Mouse (Mus musculus) neutrophil, adult 5-6 weeks (primary cell): Measurements from ENCODE around the gene Rabep2. TPM values are rescaled to one million over a fixed set of nuclear protein-coding genes. Genes with fewer than 3 reads are reported as not detected.
A peak's percentile ranks its signal among the peaks of the same experiment; 100 is the strongest.

Experiments
- ATAC-seq: fragments of 151-379, 151-347 bp; 2 replicates; pipeline ENCODE4 v1.8.0; 2017; ENCODE audit warnings: mild to moderate bottlenecking, moderate TSS enrichment; ENCODE audit not compliant: insufficient number of reproducible peaks, poor library complexity, low FRiP score, severe bottlenecking; ENCODE audit errors: extremely low read depth
- total RNA-seq: library from RNA; stranded (forward); fragments of 200-1000 nt; gene quantifications from 2 replicates; pipeline ENCODE4 v1.2.3, GENCODE M21; 2017

Rabep2 gene
- total RNA-seq, 1 experiment from 2014 or later, result 117 TPM

DNA sequence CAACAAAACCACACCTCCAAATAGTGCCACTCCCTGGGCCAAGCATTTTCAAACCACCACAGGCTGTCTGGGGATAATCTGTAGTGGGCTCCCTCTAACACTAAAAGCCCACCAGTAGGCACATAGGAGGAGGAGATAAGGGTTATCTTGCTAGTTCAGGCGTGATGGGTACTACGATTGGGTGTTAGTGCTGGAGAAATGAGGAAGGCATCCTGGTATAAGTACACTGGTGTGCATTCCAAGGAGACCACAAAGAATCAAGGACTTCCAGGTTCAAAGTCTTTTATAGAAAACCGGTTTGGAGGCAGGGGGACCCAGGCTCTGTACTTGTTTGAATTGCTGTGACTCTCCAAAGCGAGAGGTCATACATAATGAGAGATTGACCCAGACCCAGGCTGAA, 405 bp upstream of the Rabep2 start:
- no peak for ATAC-seq

DNA sequence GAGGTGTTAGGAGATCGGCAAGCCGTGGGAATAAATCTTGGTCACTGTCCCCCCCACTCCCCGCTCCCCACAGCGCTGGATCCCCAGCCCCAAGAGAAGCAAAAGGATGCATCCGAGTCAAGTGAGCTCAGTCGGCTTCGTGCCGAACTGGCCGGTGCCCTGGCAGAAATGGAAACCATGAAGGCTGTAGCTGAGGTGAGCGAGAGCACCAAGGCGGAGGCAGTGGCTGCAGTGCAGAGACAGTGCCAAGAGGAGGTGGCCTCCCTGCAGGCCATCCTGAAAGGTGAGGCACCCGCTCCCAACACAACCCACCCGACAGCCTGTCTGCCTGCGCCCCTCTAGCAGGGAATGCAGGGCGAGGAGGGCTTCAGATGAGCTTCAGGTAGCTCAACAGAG, 942 bp downstream of the Rabep2 start:
- peak; percentile 3; the same call in 1 of the 2 replicates for ATAC-seq

DNA sequence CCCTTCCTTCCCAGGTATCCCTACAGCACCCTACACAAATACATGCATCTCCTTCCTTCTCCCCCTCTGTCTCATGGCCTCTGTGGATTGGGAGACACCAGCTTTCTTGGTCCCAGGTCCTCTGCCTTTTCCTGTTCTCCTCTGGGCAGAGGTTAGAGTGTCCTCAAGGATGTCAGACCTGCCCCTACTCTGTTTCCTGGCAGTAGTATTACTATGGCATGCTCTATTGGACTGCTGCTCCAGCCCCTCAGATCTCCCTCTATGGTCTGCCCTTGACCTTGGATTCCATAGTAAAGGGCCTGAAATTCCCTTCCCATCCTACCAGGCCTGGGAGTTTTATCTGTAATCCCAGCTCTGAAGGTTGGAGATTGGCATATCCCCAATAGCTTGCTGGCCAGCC, 1.6 kb downstream of the Rabep2 start:
- ATAC-seq, result no peak

DNA sequence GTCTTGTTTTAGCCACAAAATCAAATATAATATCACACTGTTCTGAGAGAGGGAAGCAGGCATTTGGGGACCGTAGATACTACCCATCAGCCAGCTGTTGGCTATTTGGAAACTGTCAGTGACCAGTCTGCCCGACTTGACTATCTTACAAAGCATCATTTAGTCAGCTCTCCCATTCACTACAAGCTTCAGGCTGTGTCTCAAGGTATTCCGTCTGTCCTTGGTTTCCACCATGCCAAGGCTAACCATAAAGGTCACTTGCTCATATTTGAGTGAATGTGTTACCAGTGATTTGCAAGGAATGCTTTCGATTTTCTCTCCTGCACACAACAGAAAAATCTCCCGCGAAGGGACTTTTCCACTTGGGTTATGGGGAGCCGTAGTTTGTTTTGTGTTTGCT, 6.2 kb downstream of the Rabep2 start:
- no peak for ATAC-seq

DNA sequence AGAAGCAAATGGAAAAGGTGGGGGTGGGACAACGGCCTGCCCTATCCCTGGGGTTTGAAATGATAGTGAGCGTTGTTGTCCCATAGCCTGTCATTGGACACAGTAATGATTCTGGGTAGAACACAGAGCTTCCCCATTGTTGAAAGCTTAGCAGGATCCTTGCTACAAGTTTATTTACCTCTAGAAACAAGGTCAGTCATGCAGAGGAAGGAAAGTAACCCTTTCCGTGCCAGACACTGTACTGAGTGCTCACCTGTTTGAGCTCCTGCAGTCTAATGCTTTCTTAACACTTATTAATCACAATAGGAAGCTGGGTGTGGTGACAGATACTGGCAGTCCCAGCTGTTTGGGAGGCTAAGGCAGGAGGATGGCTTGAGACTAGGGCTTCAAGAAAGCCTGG, 7.2 kb downstream of the Rabep2 start:
- no peak for ATAC-seq

DNA sequence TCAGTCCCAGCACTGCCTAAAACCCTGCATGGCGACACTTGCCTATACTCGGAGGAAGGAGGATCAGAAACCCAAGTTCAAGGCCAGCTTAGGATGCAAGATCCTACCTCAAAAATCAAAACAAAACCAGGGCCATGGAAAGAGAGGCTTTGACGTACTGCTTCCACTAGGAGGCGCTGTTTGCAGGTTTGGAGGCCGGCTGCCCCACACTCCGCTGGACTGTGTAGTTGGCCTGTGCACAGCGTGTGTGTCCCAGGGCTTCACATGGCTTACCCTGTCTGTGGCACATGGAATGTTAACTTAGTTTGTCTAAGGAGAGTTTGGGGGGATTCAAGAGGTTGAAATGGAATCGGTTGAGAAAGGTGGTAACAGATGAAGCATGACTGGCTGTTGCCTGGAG, 8.3 kb downstream of the Rabep2 start:
- peak; percentile 72; the same call in 1 of the 2 replicates for ATAC-seq

DNA sequence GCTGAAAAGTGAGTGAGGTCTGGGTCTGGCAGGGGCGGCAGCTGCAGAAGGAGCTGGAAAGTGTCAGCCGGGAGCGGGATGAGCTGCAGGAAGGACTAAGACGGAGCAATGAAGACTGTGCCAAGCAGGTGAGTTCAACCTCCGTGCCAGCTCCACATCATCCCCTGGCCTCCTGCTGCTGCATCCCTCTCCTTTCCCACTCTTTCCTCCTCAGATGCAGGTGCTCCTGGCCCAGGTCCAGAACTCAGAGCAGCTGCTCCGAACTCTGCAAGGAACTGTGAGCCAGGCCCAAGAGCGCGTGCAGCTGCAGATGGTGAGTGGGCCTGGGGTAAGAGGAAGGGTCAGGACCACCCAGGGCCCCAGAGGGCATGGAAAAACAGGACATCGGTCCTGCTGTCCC, 11.6 kb downstream of the Rabep2 start:
- no peak for ATAC-seq

DNA sequence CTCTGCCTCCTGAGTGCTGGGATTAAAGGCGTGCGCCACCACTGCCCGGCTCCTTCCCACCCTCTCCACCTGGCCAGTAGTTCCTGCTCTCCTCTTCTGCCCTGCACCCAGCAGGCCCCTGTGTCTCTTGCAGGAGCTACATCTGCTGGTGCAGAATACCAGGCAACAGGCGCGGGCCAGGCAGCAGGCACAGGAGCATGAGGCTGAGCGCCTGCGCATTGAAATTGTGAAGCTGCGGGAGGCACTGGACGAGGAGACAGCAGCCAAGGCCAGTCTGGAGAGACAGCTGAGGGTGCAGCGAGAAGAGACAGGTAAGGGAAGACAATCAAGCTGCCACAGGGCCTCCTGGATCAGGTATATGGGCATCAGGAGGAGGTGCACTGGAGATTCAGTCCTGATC, 15.4 kb downstream of the Rabep2 start:
- no peak for ATAC-seq

DNA sequence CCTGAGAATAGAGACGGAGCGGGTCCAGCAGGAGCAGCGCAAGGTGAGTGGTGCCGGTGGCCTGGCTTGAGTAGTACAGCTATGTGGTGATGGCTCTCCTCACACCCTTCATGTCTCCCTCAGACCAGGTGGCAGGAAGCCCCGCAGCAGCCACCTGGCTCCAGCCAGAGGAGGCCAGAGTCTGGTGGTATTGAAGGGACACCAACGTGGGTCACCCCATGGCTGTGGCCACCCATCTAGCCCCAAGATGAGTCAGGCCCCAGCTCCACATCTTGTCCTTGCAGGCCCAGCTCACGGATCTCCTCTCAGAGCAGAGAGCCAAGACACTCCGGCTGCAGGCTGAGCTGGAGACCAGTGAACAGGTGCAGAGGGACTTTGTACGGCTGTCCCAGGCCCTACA, 16.0 kb downstream of the Rabep2 start:
- ATAC-seq, result no peak

DNA sequence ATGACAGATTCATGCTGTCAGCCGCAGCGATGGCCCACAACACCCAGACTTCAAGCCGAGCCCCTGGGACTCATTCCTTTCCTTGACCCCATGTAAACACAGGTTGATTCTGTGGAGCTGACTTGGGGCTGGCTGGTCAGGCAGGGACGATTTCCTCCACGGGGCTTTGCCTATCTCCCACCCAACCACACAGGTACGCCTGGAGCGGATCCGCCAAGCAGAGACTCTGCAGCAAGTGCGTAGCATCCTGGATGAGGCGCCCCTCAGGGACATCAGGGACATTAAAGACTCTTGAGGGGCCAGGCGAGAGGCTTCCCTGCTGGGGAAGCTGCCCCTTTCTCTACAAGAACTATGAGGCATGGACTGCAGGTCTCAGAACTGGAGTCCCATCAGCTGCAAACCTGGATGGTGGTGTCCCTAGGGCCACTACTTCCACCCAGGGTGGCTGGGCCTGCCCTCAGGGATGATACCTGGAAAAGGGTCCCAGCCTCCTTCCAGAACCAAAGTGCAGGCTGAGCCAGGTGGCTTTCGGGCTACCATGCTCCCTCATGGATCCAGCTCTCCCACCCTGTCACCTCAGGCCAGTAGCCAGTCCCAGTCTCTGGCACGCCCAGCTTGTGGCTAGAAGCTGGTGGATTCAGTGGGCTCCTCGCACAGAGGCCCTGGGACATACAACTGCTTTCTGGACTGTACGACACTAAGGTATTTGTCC, 16.7 kb downstream of the Rabep2 start:
- no peak for ATAC-seq

DNA sequence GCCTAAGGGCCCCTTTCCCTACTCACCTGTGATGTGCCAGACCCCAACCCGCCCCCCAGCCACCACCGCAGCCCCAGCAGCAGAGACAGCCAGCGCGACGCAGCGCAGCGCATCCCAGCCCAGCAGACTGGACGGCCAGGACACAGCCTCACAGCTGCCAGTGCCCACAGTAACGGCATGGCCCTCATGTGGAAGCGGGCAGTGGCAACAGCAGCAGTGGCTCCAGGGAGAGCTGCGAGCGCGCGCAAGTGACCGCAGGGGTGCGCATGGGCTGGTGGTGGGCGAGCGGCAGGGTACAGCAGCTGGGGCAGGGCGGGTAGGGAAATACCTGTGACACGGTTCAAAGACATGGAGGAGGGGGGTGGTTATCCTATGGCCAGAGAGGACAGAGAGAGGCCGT, 17.7 kb downstream of the Rabep2 start:
- no peak for ATAC-seq

DNA sequence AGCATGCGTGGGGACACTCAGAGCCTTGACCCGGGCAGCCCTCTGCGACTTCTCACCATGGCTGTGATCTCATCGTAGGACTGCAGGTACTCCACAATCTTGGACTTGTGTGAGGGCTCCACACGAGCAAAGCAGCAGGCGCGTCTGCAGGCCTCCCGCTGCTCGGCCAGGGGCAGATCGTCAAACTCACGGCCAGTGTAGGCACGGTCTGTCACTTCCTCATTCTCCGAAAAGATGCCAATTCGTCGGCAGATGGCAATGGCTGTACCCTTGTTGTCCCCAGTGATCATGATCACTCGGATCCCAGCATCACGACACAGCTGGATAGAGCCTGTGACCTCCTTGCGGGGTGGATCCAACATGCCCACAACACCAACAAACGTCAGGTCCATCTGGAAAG, 19.9 kb downstream of the Rabep2 start:
- ATAC-seq, result 0 out of 2 replicates have a peak, but pooled peaks have one; percentile 15

DNA sequence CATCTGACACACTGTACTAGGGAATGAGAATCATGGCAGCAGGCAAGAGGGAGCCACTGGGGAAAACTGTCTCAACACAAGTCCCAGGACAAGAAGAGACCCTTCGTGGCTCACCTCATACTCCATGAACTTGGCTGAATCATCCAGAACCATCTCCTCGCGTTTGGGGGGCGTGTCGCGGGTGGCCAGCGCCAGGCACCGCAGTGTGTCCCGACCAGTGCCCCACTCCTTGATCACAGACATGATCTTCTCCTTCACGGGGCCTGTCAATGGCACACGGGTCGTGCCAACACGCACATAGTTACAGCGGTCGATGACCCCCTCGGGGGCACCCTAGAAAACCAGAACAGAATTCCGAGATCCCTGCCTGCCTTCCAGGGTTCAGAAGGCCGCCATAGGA, 21.4 kb downstream of the Rabep2 start:
- ATAC-seq, result no peak

DNA sequence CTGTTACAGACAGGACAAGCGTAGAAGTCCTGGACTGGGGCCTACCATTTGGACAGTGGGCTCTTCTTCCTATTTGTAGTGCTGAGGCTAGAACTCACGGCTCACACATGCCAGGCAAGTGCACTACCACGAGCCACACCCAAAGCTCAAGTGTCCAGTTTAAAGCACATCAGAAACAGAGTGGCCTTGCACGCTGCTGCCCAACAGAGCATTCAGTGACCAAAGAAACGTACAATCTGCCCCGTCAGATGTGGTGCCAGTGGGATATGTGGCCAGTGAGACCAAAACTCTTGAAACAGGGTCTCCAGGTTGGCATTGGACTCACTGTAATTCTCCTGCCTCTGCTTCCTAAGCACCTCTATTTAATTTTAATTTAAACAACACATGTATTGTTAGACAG, 22.1 kb downstream of the Rabep2 start:
- ATAC-seq, result no peak

DNA sequence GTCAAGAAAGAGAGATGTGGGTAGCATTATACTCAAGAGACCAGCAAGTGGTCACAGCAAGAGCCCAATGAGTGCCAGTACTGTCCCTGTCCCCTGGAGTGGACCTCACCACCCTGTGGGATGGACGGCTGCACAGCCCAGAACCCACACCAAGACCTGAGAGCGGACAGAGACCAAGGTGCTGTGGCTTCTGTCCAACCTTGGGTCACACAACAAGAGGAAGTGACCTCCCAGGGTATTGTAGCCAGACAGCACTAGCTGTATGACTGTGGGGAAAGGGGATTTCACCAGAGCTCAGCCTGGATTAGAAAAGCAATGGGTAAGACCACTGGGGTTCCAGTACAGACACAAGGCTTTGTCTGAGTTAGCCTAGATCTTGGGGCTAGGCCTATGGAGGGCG, 23.7 kb downstream of the Rabep2 start:
- ATAC-seq, result no peak

DNA sequence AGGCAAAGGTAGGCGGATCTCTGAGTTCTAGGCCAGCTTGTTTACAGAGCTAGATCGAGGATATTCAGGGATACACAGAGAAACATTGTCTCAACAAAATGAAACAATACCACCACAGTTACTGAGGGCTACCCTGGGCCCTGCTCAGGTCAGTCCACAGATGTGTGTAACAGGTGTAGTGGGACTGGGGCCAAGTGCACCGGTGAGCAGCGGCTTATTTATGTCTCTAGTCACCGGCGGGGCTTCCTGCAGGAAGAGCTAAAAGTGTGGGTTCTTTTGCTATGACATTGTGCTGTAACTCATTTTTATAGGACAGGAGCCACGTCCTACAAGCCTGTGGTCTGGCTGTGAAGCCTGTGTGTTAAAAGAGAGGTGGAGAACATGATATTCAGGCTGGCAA, 25.3 kb downstream of the Rabep2 start:
- ATAC-seq, result no peak

DNA sequence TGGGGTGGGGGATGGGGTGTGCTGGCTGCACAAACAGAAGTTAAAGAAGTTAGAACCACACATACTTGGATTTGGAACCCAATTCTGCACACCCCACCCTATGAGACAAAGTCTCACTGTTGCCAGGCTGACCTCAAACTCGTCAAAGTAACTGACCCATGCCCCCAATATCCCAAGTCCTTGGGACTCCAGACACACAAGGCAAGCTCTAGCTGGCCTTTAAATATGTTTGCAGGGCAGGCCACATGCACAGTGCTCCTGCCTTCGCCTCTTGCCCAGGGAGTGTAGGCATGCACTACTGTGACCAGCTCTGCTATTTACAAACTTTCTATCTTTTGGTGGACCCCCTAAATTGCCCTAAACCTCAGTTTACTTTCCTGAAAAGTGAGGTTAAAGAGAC, 26.7 kb downstream of the Rabep2 start:
- ATAC-seq, result no peak

DNA sequence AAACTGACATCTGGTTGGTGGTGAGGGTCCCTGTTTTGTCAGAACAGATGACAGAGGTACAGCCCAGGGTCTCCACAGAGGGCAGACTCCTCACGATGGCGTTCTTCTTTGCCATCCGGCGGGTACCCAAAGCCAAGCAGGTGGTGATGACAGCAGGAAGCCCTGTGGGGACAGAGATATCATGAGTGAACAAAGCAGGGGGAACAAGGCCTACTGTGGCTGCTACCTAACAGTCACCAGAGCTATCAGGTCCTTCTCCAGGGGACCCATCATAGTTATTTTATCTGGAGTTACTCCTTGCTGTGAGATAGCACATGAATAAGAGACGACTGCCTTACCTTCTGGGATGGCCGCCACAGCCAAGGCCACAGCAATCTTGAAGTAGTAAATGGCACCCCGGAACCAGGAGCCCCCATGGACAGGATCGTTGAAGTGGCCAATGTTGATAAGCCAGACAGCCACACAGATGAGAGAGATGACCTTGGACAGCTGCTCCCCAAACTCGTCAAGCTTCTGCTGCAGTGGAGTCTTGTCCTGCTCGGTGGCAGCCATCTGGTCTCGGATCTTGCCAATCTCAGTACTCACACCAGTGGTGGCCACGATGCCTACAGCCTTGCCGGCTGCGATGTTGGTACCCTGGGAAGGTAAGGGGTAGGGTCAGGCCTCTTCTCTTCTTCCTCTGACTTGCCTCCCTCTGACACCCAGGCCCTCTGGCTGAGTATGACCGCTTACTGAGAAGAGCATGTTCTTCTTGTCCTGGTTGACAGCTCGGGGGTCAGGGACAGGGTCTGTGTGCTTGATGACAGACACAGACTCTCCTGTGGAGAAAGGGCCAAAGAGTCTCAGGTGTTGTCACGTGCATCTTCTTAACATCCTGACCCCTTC, 28.1 kb downstream of the Rabep2 start:
- ATAC-seq, result no peak

DNA sequence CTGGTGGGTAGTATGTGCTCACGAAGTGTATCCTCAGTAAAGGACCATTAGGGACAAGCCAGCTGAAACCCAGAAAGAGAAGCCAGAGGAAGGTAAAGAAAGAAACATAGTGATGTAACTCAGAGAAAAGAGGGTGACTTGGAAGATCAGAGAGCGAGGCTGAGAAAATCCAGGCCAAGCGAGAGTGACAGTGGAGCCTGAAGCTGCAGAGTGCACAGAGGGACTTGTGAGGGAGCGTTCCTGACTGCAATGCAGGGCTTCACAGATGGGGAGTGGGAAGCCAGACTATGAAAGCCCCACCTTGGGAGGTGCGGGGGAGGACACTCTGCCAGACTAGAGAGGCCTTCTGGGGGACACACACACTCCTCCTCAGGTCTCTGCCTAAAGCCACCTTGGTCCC, 29.7 kb downstream of the Rabep2 start:
- ATAC-seq, result no peak

DNA sequence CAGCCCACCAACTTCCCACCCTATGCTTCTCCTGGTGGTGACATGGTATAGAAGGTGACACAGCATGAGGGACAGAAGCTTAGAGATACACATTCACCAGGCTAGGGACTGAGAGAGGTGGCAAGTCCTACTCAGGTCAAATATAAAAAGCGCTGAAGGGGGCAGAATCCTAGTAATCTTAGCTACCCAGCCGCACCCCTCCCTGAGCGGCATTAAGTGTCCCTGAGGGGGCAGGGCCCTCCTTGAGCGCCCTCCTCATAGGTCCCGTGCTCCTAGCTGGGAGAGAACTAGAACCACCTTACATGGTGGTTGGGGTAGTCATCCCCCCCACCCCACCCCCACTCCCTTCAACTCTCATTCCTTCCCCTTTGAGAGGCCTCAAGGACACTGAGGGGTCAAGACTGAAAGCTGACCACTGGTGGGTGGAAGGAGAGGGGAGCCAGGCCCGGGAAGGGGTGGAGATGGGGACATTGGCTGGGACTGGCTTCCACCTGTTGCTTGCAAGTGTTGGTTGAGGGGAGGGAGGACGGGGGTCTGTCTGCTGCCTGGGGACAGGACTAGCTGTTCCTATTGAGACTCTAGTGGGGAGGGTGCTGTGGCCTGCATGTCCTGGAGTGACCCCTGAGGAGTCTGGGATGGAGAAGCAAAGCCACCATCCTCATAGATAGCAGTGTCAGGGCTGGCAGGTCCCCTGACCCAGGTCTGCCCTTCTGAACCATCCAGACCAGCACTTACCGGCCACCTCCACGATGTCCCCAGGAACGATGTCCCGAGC, 30.5 kb downstream of the Rabep2 start:
- ATAC-seq, result no peak
